Mouse (Mus musculus) small intestine, adult 2 months (tissue): ENCODE data around the gene Arsa. TPM values are rescaled to one million over a fixed set of nuclear protein-coding genes. Genes with fewer than 3 reads are reported as not detected.

Experiments
- H3K27ac ChIP-seq: fragments of 200-500 bp; 2 replicates; pipeline ENCODE4 v1.5.1; 2012; ENCODE audit warnings: low read depth, low read length, control low read depth, inconsistent platforms; ENCODE audit not compliant: insufficient read depth
- H3K27me3 ChIP-seq: fragments of 200-500 bp; 2 replicates; pipeline ENCODE4 v1.6.1; 2012; ENCODE audit warnings: mild to moderate bottlenecking, moderate library complexity, low read length, inconsistent platforms; ENCODE audit not compliant: control insufficient read depth, insufficient read depth
- H3K36me3 ChIP-seq: fragments of 200-500 bp; 2 replicates; pipeline ENCODE4 v1.6.1; 2012; ENCODE audit warnings: mild to moderate bottlenecking, low read length, control low read depth, inconsistent platforms; ENCODE audit not compliant: control insufficient read depth, insufficient read depth
- H3K4me1 ChIP-seq: fragments of 200-500 bp; 2 replicates; pipeline ENCODE4 v1.6.1; 2012; ENCODE audit warnings: low read length, inconsistent platforms, mixed read lengths; ENCODE audit not compliant: control insufficient read depth, insufficient read depth, insufficient read length
- H3K4me3 ChIP-seq: fragments of 200-500 bp; 2 replicates; pipeline ENCODE4 v1.5.1; 2012; ENCODE audit warnings: low read depth, mild to moderate bottlenecking, control low read depth, inconsistent platforms, low read length, moderate library complexity
- CTCF ChIP-seq: fragments of 200-500 bp; IDR thresholded peaks from 2 replicates; pipeline ENCODE4 v1.5.1; 2012; ENCODE audit warnings: low read depth, mild to moderate bottlenecking, control low read depth, inconsistent platforms, low read length, moderate library complexity, mixed read lengths; ENCODE audit not compliant: insufficient replicate concordance, insufficient read length; ENCODE audit errors: extremely low read depth
- POLR2A ChIP-seq: fragments of 200-500 bp; IDR thresholded peaks from 2 replicates; pipeline ENCODE4 v1.6.1; 2012; ENCODE audit warnings: low read depth, mild to moderate bottlenecking, control low read depth, inconsistent platforms, low read length, moderate library complexity
- WGBS: fragments of 180-500 bp; shearing (Covaris S2); methylation state at CpG from one replicate; pipeline ENCODE4 v1.1.7; 2018; 5-methylcytosine and 5-hydroxymethylcytosine counted together
- polyA plus RNA-seq: library from polyadenylated mRNA; depleted of rRNA; stranded (reverse); fragments of >200 nt; gene quantifications from 2 replicates; pipeline ENCODE4 v1.2.3, GENCODE M21; 2012

Arsa gene
- polyA plus RNA-seq, 1 experiment: 30.4 TPM

- H3K4me1 ChIP-seq: no peaks in the 10 kb centered on the region
- H3K4me3 ChIP-seq: no peak overlapping the region
- no peaks in the 10 kb centered on the region for H3K36me3 ChIP-seq
- TF ChIP-seq CTCF: no peak
- TF ChIP-seq POLR2A: no peak
- no peaks in the 10 kb centered on the region for H3K27me3 ChIP-seq
- 6% methylated on average over 1 of the region's 1 CpGs for WGBS
- no peak overlapping the region for H3K27ac ChIP-seq
Observed at GRCm38 (mm10) chr15:89465052-89465451, 12.2 kb downstream of the Arsa start.

GRCm38 (mm10) chr15:89463334-89464235, 13.6 kb downstream of the Arsa start:
- no peaks in the 10 kb centered on the region for H3K36me3 ChIP-seq
- H3K27me3 ChIP-seq: no peaks in the 10 kb centered on the region
- TF ChIP-seq POLR2A (no peak), CTCF (no peak)
- H3K27ac ChIP-seq: no peak overlapping the region
- WGBS: 41% methylated on average over 5 of the region's 5 CpGs
- no peak overlapping the region for H3K4me3 ChIP-seq
- no peaks in the 10 kb centered on the region for H3K4me1 ChIP-seq

- Histone ChIP-seq H3K27me3 (no peaks in the 10 kb centered on the region), H3K36me3 (no peaks in the 10 kb centered on the region), H3K4me1 (no peaks in the 10 kb centered on the region), H3K27ac (no peak overlapping the region), H3K4me3 (no peak overlapping the region)
- TF ChIP-seq POLR2A (no peak), CTCF (no peak)
- 40% methylated on average over 7 of the region's 7 CpGs for WGBS
Observed at GRCm38 (mm10) chr15:89462176-89462575, 15.0 kb downstream of the Arsa start.

- Histone ChIP-seq H3K4me1 (no peaks in the 10 kb centered on the region), H3K27ac (no peak overlapping the region), H3K4me3 (no peak overlapping the region), H3K27me3 (no peaks in the 10 kb centered on the region), H3K36me3 (no peaks in the 10 kb centered on the region)
- 69% methylated on average over 15 of the region's 15 CpGs for WGBS
- TF ChIP-seq POLR2A: no peak
- no peak for TF ChIP-seq CTCF
Observed at GRCm38 (mm10) chr15:89461321-89461720, 15.9 kb downstream of the Arsa start.

- H3K4me3 ChIP-seq: no peak overlapping the region
- H3K27me3 ChIP-seq: no peaks in the 10 kb centered on the region
- TF ChIP-seq CTCF (no peak), POLR2A (no peak)
- H3K27ac ChIP-seq: no peak overlapping the region
- H3K36me3 ChIP-seq: no peaks in the 10 kb centered on the region
- 56% methylated on average over 10 of the region's 10 CpGs for WGBS
- H3K4me1 ChIP-seq: no peaks in the 10 kb centered on the region
Observed at GRCm38 (mm10) chr15:89460298-89460697, 16.9 kb downstream of the Arsa start.

- WGBS: 78% methylated on average over 7 of the region's 7 CpGs
- Histone ChIP-seq H3K27me3 (0 out of 2 replicates have a peak, but pooled peaks cover 2% of the 10 kb centered on the region), H3K27ac (no peak overlapping the region), H3K4me1 (no peaks in the 10 kb centered on the region), H3K4me3 (no peak overlapping the region), H3K36me3 (no peaks in the 10 kb centered on the region)
- TF ChIP-seq CTCF: no peak
- TF ChIP-seq POLR2A: no peak
Observed at GRCm38 (mm10) chr15:89459821-89460220, 17.4 kb downstream of the Arsa start.

GRCm38 (mm10) chr15:89458942-89459341, 18.3 kb downstream of the Arsa start:
- Histone ChIP-seq H3K4me3 (no peak overlapping the region), H3K36me3 (no peaks in the 10 kb centered on the region), H3K27ac (no peak overlapping the region), H3K27me3 (peaks cover 11% of the 10 kb centered on the region), H3K4me1 (peaks cover 4% of the 10 kb centered on the region)
- 78% methylated on average over 15 of the region's 15 CpGs for WGBS
- no peak for TF ChIP-seq POLR2A
- no peak for TF ChIP-seq CTCF
